Mouse (Mus musculus) midbrain, embryonic 10.5 days (tissue): Measurements from ENCODE around the gene Epdr1. TPM values are rescaled to one million over a fixed set of nuclear protein-coding genes. Genes with fewer than 3 reads are reported as not detected.

Experiments
- DNase-seq: peaks from one replicate; pipeline ENCODE4 v3.0.0-alpha.2; 2017; ENCODE audit warnings: low spot score
- H3K27ac ChIP-seq: fragments of 300-500 bp; sonication (generic); replicated peaks from 2 replicates; pipeline ENCODE4 v1.5.1; 2016; ENCODE audit warnings: mild to moderate bottlenecking
- H3K27me3 ChIP-seq: fragments of 300-500 bp; sonication (generic); 2 replicates; pipeline ENCODE4 v1.6.1; 2016; ENCODE audit warnings: low read depth, mild to moderate bottlenecking; ENCODE audit not compliant: poor library complexity, severe bottlenecking
- H3K36me3 ChIP-seq: fragments of 300-500 bp; sonication (generic); 2 replicates; pipeline ENCODE4 v1.6.1; 2016; ENCODE audit warnings: mild to moderate bottlenecking, moderate library complexity
- H3K4me1 ChIP-seq: fragments of 300-500 bp; sonication (generic); 2 replicates; pipeline ENCODE4 v1.6.1; 2016
- H3K4me3 ChIP-seq: fragments of 300-500 bp; sonication (generic); 2 replicates; pipeline ENCODE4 v1.5.1; 2016; ENCODE audit warnings: mild to moderate bottlenecking, moderate library complexity
- H3K9me3 ChIP-seq: fragments of 300-500 bp; sonication (generic); replicated peaks from 2 replicates; pipeline ENCODE4 v1.6.1; 2016; ENCODE audit warnings: mild to moderate bottlenecking
- WGBS: fragments of 180-500 bp; shearing (Covaris S2); methylation state at CpG from one replicate; pipeline ENCODE4 v1.1.7; 2016; 5-methylcytosine and 5-hydroxymethylcytosine counted together
- polyA plus RNA-seq: library from polyadenylated mRNA; unstranded; fragments of >200 nt; fragmentation: Nextera tagmentation; extraction: Ambion mirVana; gene quantifications from 2 replicates; pipeline ENCODE4 v1.2.1, GENCODE M21; 2016

Gene Epdr1
- 19.8 and 23.0 TPM in 2 replicates for polyA plus RNA-seq

- Histone ChIP-seq H3K4me3 (peak within 1 kb of the TSS; percentile 81), H3K4me1 (peaks cover 37% of the 10 kb centered on the region), H3K27ac (peak within 1 kb of the TSS; percentile 93), H3K9me3 (no peaks in the 10 kb centered on the region), H3K36me3 (0 out of 2 replicates have a peak, but pooled peaks cover 7% of the 10 kb centered on the region), H3K27me3 (peaks cover 38% of the 10 kb centered on the region)
- WGBS, result under 1% methylated on average over 46 of the region's 46 CpGs
- DNase-seq, result peak; percentile 80
These were observed at the start of gene Epdr1 for GRCm38 (mm10) chr13:19619216-19619927. TSS of gene Epdr1 (minus strand) at chr13:19619927.

- H3K27me3 ChIP-seq, result no peaks in the 10 kb centered on the region
- WGBS, result 87% methylated on average over 4 of the region's 4 CpGs
- H3K4me3 ChIP-seq, result no peak overlapping the region
- no peak for DNase-seq
- H3K9me3 ChIP-seq, result no peaks in the 10 kb centered on the region
- no peak overlapping the region for H3K27ac ChIP-seq
- no peaks in the 10 kb centered on the region for H3K4me1 ChIP-seq
- no peaks in the 10 kb centered on the region for H3K36me3 ChIP-seq
These were observed 48.8 kb upstream of the Epdr1 start for GRCm38 (mm10) chr13:19668355-19669140.

- 89% methylated on average over 2 of the region's 2 CpGs for WGBS
- Histone ChIP-seq H3K4me1 (no peaks in the 10 kb centered on the region), H3K9me3 (no peaks in the 10 kb centered on the region), H3K36me3 (no peaks in the 10 kb centered on the region), H3K27me3 (no peaks in the 10 kb centered on the region), H3K27ac (no peak overlapping the region), H3K4me3 (no peak overlapping the region)
- no peak for DNase-seq
These were observed 32.7 kb upstream of the Epdr1 start for GRCm38 (mm10) chr13:19652405-19652804.

GRCm38 (mm10) chr13:19649824-19650223 is 30.1 kb upstream of the Epdr1 start:
- Histone ChIP-seq H3K4me3 (no peak overlapping the region), H3K27ac (no peak overlapping the region), H3K4me1 (no peaks in the 10 kb centered on the region), H3K36me3 (no peaks in the 10 kb centered on the region), H3K9me3 (no peaks in the 10 kb centered on the region), H3K27me3 (no peaks in the 10 kb centered on the region)
- 95% methylated on average over 2 of the region's 2 CpGs for WGBS
- DNase-seq, result no peak

GRCm38 (mm10) chr13:19644225-19644624 is 24.5 kb upstream of the Epdr1 start:
- no peak for DNase-seq
- Histone ChIP-seq H3K9me3 (no peaks in the 10 kb centered on the region), H3K4me1 (no peaks in the 10 kb centered on the region), H3K4me3 (no peak overlapping the region), H3K36me3 (no peaks in the 10 kb centered on the region), H3K27me3 (no peaks in the 10 kb centered on the region), H3K27ac (no peak overlapping the region)
- 81% methylated on average over 2 of the region's 2 CpGs for WGBS

- H3K27me3 ChIP-seq, result no peaks in the 10 kb centered on the region
- no peak overlapping the region for H3K27ac ChIP-seq
- no peaks in the 10 kb centered on the region for H3K36me3 ChIP-seq
- no peaks in the 10 kb centered on the region for H3K4me1 ChIP-seq
- WGBS, result 86% methylated on average over 1 of the region's 1 CpGs
- DNase-seq, result no peak
- no peaks in the 10 kb centered on the region for H3K9me3 ChIP-seq
- no peak overlapping the region for H3K4me3 ChIP-seq
These were observed 23.8 kb upstream of the Epdr1 start for GRCm38 (mm10) chr13:19643519-19643918.

GRCm38 (mm10) chr13:19640203-19640851 is 20.6 kb upstream of the Epdr1 start:
- no peaks in the 10 kb centered on the region for H3K27me3 ChIP-seq
- no peaks in the 10 kb centered on the region for H3K36me3 ChIP-seq
- H3K9me3 ChIP-seq, result no peaks in the 10 kb centered on the region
- WGBS, result 88% methylated on average over 2 of the region's 2 CpGs
- H3K4me3 ChIP-seq, result no peak overlapping the region
- DNase-seq, result no peak
- no peaks in the 10 kb centered on the region for H3K4me1 ChIP-seq
- H3K27ac ChIP-seq, result no peak overlapping the region

- Histone ChIP-seq H3K36me3 (no peaks in the 10 kb centered on the region), H3K27ac (no peak overlapping the region), H3K27me3 (no peaks in the 10 kb centered on the region), H3K4me1 (peaks cover 4% of the 10 kb centered on the region), H3K4me3 (no peak overlapping the region), H3K9me3 (no peaks in the 10 kb centered on the region)
- DNase-seq, result no peak
- WGBS, result 78% methylated on average over 4 of the region's 4 CpGs
These were observed 16.4 kb upstream of the Epdr1 start for GRCm38 (mm10) chr13:19636131-19636530.

- Histone ChIP-seq H3K27me3 (no peaks in the 10 kb centered on the region), H3K27ac (no peak overlapping the region), H3K4me3 (no peak overlapping the region), H3K36me3 (no peaks in the 10 kb centered on the region), H3K9me3 (no peaks in the 10 kb centered on the region), H3K4me1 (peaks cover 4% of the 10 kb centered on the region)
- DNase-seq, result no peak
- 94% methylated on average over 5 of the region's 5 CpGs for WGBS
These were observed 11.3 kb upstream of the Epdr1 start for GRCm38 (mm10) chr13:19630768-19631709.

- WGBS, result 83% methylated on average over 1 of the region's 1 CpGs
- Histone ChIP-seq H3K4me3 (no peak overlapping the region), H3K9me3 (no peaks in the 10 kb centered on the region), H3K27ac (no peak overlapping the region), H3K4me1 (peaks cover 19% of the 10 kb centered on the region), H3K27me3 (peaks cover 36% of the 10 kb centered on the region), H3K36me3 (no peaks in the 10 kb centered on the region)
- DNase-seq, result no peak
These were observed 6.7 kb upstream of the Epdr1 start for GRCm38 (mm10) chr13:19626473-19626872.

- peaks cover 19% of the 10 kb centered on the region for H3K4me1 ChIP-seq
- no peaks in the 10 kb centered on the region for H3K9me3 ChIP-seq
- H3K27ac ChIP-seq, result no peak overlapping the region
- H3K36me3 ChIP-seq, result no peaks in the 10 kb centered on the region
- DNase-seq, result no peak
- WGBS, result 85% methylated on average over 11 of the region's 11 CpGs
- peaks cover 48% of the 10 kb centered on the region for H3K27me3 ChIP-seq
- H3K4me3 ChIP-seq, result no peak overlapping the region
These were observed 5.0 kb upstream of the Epdr1 start for GRCm38 (mm10) chr13:19624632-19625320.
